9 mouse cellular contexts compared by ENCODE assay signal in genomic region chr1:51697265-51698192, GRCm38 (mm10).
DNase-seq lines count a peak whose midpoint lies in the region; ATAC-seq lines count a peak whose summit lies in the region.
"Had no signal": no experiment of that assay in that cellular context is flagged by ENCODE, and none has a peak within 500 bp of the region (broad histone marks: within the 10 kb centered on the region; RNA-seq: fewer than 3 reads in every experiment).

No protein-coding gene starts in this region.

- H3K4me3 ChIP-seq in heart, embryonic 11.5 days (ENCODE audit: low read depth, low read length) = no peak overlapping the region

- no peaks in the 10 kb centered on the region for H3K9me3 ChIP-seq in heart, embryonic 11.5 days (replicated peaks; ENCODE audit: control insufficient read depth, low read length)

- WGBS in heart, embryonic 11.5 days (ENCODE audit: insufficient replicate concordance) = 13% methylated on average over 19 of the region's 19 CpGs

- H3K4me2 ChIP-seq in heart, embryonic 11.5 days = peak overlapping the region; percentile 47

- H3K27me3 ChIP-seq in heart, embryonic 11.5 days (ENCODE audit: control insufficient read depth, insufficient read depth, low read length) = no peaks in the 10 kb centered on the region

- 0 out of 2 replicates have a peak, but pooled peaks cover 4% of the 10 kb centered on the region for H3K4me1 ChIP-seq in heart, embryonic 11.5 days (ENCODE audit: control insufficient read depth, insufficient read depth, low read length)

- no peak overlapping the region for H3K27ac ChIP-seq in heart, embryonic 11.5 days (ENCODE audit: low read depth, low read length)
- H3K27ac ChIP-seq: macrophage had no signal

- peak; percentile 23 to 67 for DNase-seq in adrenal gland, adult (ENCODE audit: inconsistent age in 2 of 2, low spot score in 1 of 2)
- DNase-seq in adrenal gland, postnatal 4 days (ENCODE audit: low spot score in 2 of 2) = no peak
- DNase-seq in embryo, embryonic 9.5 days (ENCODE audit: extremely low spot score) = peak; percentile 60
- DNase-seq in kidney, adult 9 months = peak; percentile 27
- DNase-seq in lung, postnatal 14 days = peak; percentile 13
- DNase-seq in yolk sac, embryonic 10.5 days (ENCODE audit: low spot score) = peak; percentile 17
- no peak for DNase-seq in thymus, postnatal 36 days

- H3K36me3 ChIP-seq in heart, embryonic 11.5 days (ENCODE audit: control insufficient read depth, insufficient read depth, low read length) = no peaks in the 10 kb centered on the region

- H3K9ac ChIP-seq in heart, embryonic 11.5 days (ENCODE audit: low read depth, low read length) = no peak overlapping the region

- no peak; the same call in 1 of the 2 replicates for ATAC-seq in heart, embryonic 11.5 days (replicated peaks; ENCODE audit: insufficient number of reproducible peaks, low FRiP score, low TSS enrichment)

Comparison
In these comparisons a context has a peak if more than half of its experiments do, and no peak if none do; other contexts are left out.
1. DNase-seq: peak in adrenal gland, adult (2 of 2), embryo, embryonic 9.5 days (single experiment), kidney, adult 9 months (single experiment), lung, postnatal 14 days (single experiment) and yolk sac, embryonic 10.5 days (single experiment); none in adrenal gland, postnatal 4 days (0 of 2) and thymus, postnatal 36 days (0 of 2).